Mouse (Mus musculus) left cerebral cortex, adult 2 months (tissue): ENCODE data around the gene Med21. TPM values are rescaled to one million over a fixed set of nuclear protein-coding genes. Genes with fewer than 3 reads are reported as not detected.
A peak's percentile ranks its signal among the peaks of the same experiment; 100 is the strongest.

Experiments
- DNase-seq, 2 experiments: peaks; one replicate each; pipeline ENCODE4 v3.0.0; 2021 to 2022; ENCODE audit warnings: low spot score in 2 of 2, mixed read lengths in 1 of 2; ENCODE audit errors: extremely low spot score in 1 of 2
- H3K27ac ChIP-seq: fragments of 200-600 bp; 2 replicates; pipeline ENCODE4 v1.8.1; 2022
- H3K4me3 ChIP-seq: fragments of 200-600 bp; 2 replicates; pipeline ENCODE4 v1.8.1; 2022
- CTCF ChIP-seq: fragments of 200-600 bp; IDR thresholded peaks from 2 replicates; pipeline ENCODE4 v1.8.1; 2022; ENCODE audit warnings: antibody characterized with exemption, mild to moderate bottlenecking, moderate library complexity
- intact Hi-C: fragments of 180-260 bp; cut with DNase I; formaldehyde crosslinking; loops from one replicate; pipeline ENCODE4 v1.15.1; 2025
- total RNA-seq, 2 experiments: library from RNA; stranded (reverse); gene quantifications; 2 replicates each; pipeline ENCODE4 v1.2.3; 2021

Med21 gene
- total RNA-seq, 2 experiments from 2014 or later: 44.1 to 44.8 TPM

- Histone ChIP-seq H3K27ac (no peak overlapping the region), H3K4me3 (no peak overlapping the region)
- no peak for TF ChIP-seq CTCF
- DNase-seq: no peak
- intact Hi-C loops: no loop called here
Measured at GRCm38 (mm10) chr6:146670956-146671855, 28.9 kb downstream of the Med21 start.

- intact Hi-C loops: no loop called here
- Histone ChIP-seq H3K4me3 (no peak overlapping the region), H3K27ac (no peak overlapping the region)
- no peak for TF ChIP-seq CTCF
- no peak for DNase-seq
Measured at GRCm38 (mm10) chr6:146672106-146672505, 29.8 kb downstream of the Med21 start.

GRCm38 (mm10) chr6:146673696-146674095 lies 31.3 kb downstream of the Med21 start:
- H3K4me3 ChIP-seq: no peak overlapping the region
- no peak for DNase-seq
- no peak overlapping the region for H3K27ac ChIP-seq
- TF ChIP-seq CTCF: no peak
- intact Hi-C loops: no loop called here

GRCm38 (mm10) chr6:146674420-146674819 lies 32.1 kb downstream of the Med21 start:
- TF ChIP-seq CTCF: no peak
- intact Hi-C loops: no loop called here
- Histone ChIP-seq H3K27ac (no peak overlapping the region), H3K4me3 (no peak overlapping the region)
- no peak for DNase-seq

- TF ChIP-seq CTCF: no peak
- Histone ChIP-seq H3K27ac (no peak overlapping the region), H3K4me3 (no peak overlapping the region)
- intact Hi-C loops: no loop called here
- no peak for DNase-seq
Measured at GRCm38 (mm10) chr6:146674881-146675536, 32.7 kb downstream of the Med21 start.

- H3K27ac ChIP-seq: no peak overlapping the region
- no peak for TF ChIP-seq CTCF
- H3K4me3 ChIP-seq: no peak overlapping the region
- intact Hi-C loops: no loop called here
- DNase-seq: no peak
Measured at GRCm38 (mm10) chr6:146676904-146677303, 34.6 kb downstream of the Med21 start.

GRCm38 (mm10) chr6:146678136-146679070 lies 36.1 kb downstream of the Med21 start:
- no peak for TF ChIP-seq CTCF
- intact Hi-C loops: no loop called here
- no peak for DNase-seq
- no peak overlapping the region for H3K27ac ChIP-seq
- no peak overlapping the region for H3K4me3 ChIP-seq

GRCm38 (mm10) chr6:146683881-146684280 lies 41.5 kb downstream of the Med21 start:
- Histone ChIP-seq H3K27ac (no peak overlapping the region), H3K4me3 (no peak overlapping the region)
- intact Hi-C loops: no loop called here
- DNase-seq: no peak
- TF ChIP-seq CTCF: no peak

- DNase-seq: no peak
- Histone ChIP-seq H3K4me3 (no peak overlapping the region), H3K27ac (no peak overlapping the region)
- TF ChIP-seq CTCF: peak; percentile 49
- intact Hi-C loops: no loop called here
Measured at GRCm38 (mm10) chr6:146685781-146686308, 43.5 kb downstream of the Med21 start.

- DNase-seq: no peak
- H3K27ac ChIP-seq: no peak overlapping the region
- intact Hi-C loops: no loop called here
Measured at GRCm38 (mm10) chr6:146686463-146687196, 44.3 kb downstream of the Med21 start.

GRCm38 (mm10) chr6:146688010-146688409 lies 45.7 kb downstream of the Med21 start:
- Histone ChIP-seq H3K27ac (no peak overlapping the region), H3K4me3 (no peak overlapping the region)
- intact Hi-C loops: no loop called here
- DNase-seq: no peak
- TF ChIP-seq CTCF: no peak

More at GRCm38 (mm10) chr6:146686463-146687196, 44.3 kb downstream of the Med21 start:
- TF ChIP-seq CTCF: no peak
- H3K4me3 ChIP-seq: no peak overlapping the region
